Mouse (Mus musculus) kidney, adult 8-10 months (tissue): ENCODE data around the gene Olfr341.

Experiments
- DNase-seq, 2 experiments: peaks; one replicate each; pipeline ENCODE4 v3.0.0; 2022

Gene Olfr341

GRCm38 (mm10) chr2:36482368-36482767 lies at the start of gene Olfr341:
TSS of gene Olfr341 (minus strand) at chr2:36482468.
- DNase-seq, result no peak

DNA sequence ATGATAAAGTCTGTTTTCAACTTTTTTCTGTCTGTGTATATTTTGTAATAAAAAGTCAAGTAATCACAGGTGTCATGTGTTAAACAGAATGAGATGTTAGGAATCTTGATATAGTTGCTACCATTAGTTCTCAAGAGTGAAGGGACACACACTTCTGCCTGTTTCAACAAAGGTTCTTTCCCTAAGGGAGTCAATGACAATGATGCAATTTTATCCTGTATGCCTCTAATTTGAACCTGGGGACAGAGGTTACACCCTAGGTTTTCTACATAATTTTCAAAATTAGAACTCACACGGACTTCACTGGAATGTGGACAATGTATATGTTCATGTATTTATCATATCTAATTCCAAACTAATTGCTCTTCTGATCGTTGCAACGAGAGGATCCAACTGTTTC lies 42.4 kb upstream of the Olfr341 start, which contains the start of gene Olfr342:
Gene Olfr342, plus strand, starts transcription at position 301 of the 400 bp plus-strand sequence.
- DNase-seq, result no peak

GRCm38 (mm10) chr2:36473634-36474033 lies 8.6 kb downstream of the Olfr341 start:
- DNase-seq, result no peak

GRCm38 (mm10) chr2:36452287-36452686 lies 30.0 kb downstream of the Olfr341 start, which contains the start of gene Olfr340:
TSS of gene Olfr340 (plus strand) at chr2:36452587.
- DNase-seq, result no peak
